Mouse (Mus musculus): ENCODE results near the gene Fbxo2. TPM values are rescaled to one million over a fixed set of nuclear protein-coding genes. Genes with fewer than 3 reads are reported as not detected.
"Not testable (repeated sequence)": the region's sequence is repeated elsewhere in the genome, so short reads cannot be mapped to it uniquely, and the experiment has no call there.

The Fbxo2 gene
- polyA plus RNA-seq, 1 experiment from 2014 or later, result 0.59 TPM

GRCm38 (mm10) chr4:148181483-148181882 is 21.1 kb downstream of the Fbxo2 start:
- WGBS, result 80% methylated on average over 12 of the region's 12 CpGs
- no peak overlapping the region for H3K4me2 ChIP-seq
- H3K27ac ChIP-seq, result no peak overlapping the region
- peaks cover 44% of the 10 kb centered on the region for H3K27me3 ChIP-seq
- no peaks in the 10 kb centered on the region for H3K36me3 ChIP-seq
- H3K4me1 ChIP-seq (replicated peaks), result no peaks in the 10 kb centered on the region
- H3K9ac ChIP-seq, result no peak overlapping the region
- H3K9me3 ChIP-seq (replicated peaks), result no peaks in the 10 kb centered on the region
- H3K4me3 ChIP-seq, result no peak overlapping the region
- no peak for ATAC-seq (replicated peaks; ENCODE audit: insufficient number of reproducible peaks, insufficient read depth, low FRiP score, low read depth)

- no peak for ATAC-seq (replicated peaks; ENCODE audit: insufficient number of reproducible peaks, insufficient read depth, low FRiP score, low read depth)
- WGBS, result 32% methylated on average over 8 of the region's 8 CpGs
- H3K36me3 ChIP-seq, result no peaks in the 10 kb centered on the region
- H3K4me1 ChIP-seq (replicated peaks), result no peaks in the 10 kb centered on the region
- H3K27ac ChIP-seq, result no peak overlapping the region
- no peak overlapping the region for H3K4me2 ChIP-seq
- H3K9ac ChIP-seq, result no peak overlapping the region
- no peak overlapping the region for H3K4me3 ChIP-seq
- no peaks in the 10 kb centered on the region for H3K9me3 ChIP-seq (replicated peaks)
- H3K27me3 ChIP-seq, result peaks cover 37% of the 10 kb centered on the region
Observed at GRCm38 (mm10) chr4:148182363-148182762, 21.9 kb downstream of the Fbxo2 start.

GRCm38 (mm10) chr4:148184564-148184963 is 24.1 kb downstream of the Fbxo2 start:
- Histone ChIP-seq H3K4me3 (no peak overlapping the region), H3K4me1 (replicated peaks) (no peaks in the 10 kb centered on the region), H3K27ac (no peak overlapping the region), H3K36me3 (no peaks in the 10 kb centered on the region), H3K9ac (no peak overlapping the region), H3K9me3 (replicated peaks) (no peaks in the 10 kb centered on the region), H3K4me2 (no peak overlapping the region), H3K27me3 (peaks cover 17% of the 10 kb centered on the region)
- WGBS, result 58% methylated on average over 9 of the region's 9 CpGs
- no peak for ATAC-seq (replicated peaks; ENCODE audit: insufficient number of reproducible peaks, insufficient read depth, low FRiP score, low read depth)

GRCm38 (mm10) chr4:148185819-148186218 is 25.4 kb downstream of the Fbxo2 start:
- Histone ChIP-seq H3K27me3 (peaks cover 14% of the 10 kb centered on the region), H3K4me3 (no peak overlapping the region), H3K27ac (no peak overlapping the region), H3K9me3 (replicated peaks) (no peaks in the 10 kb centered on the region), H3K9ac (no peak overlapping the region), H3K4me2 (no peak overlapping the region), H3K4me1 (replicated peaks) (no peaks in the 10 kb centered on the region), H3K36me3 (no peaks in the 10 kb centered on the region)
- no peak for ATAC-seq (replicated peaks; ENCODE audit: insufficient number of reproducible peaks, insufficient read depth, low FRiP score, low read depth)
- 71% methylated on average over 4 of the region's 4 CpGs for WGBS

- not testable (repeated sequence) for H3K4me3 ChIP-seq; H3K4me2 ChIP-seq; H3K9me3 ChIP-seq (replicated peaks); H3K27me3 ChIP-seq; H3K27ac ChIP-seq; H3K9ac ChIP-seq; ATAC-seq (replicated peaks; ENCODE audit: insufficient number of reproducible peaks, insufficient read depth, low FRiP score, low read depth); H3K36me3 ChIP-seq; H3K4me1 ChIP-seq (replicated peaks)
- WGBS, result 81% methylated on average over 1 of the region's 1 CpGs
Observed at GRCm38 (mm10) chr4:148188767-148189166, 28.3 kb downstream of the Fbxo2 start.

- peaks cover 7% of the 10 kb centered on the region; the same call in 1 of the 2 replicates for H3K27me3 ChIP-seq
- H3K4me3 ChIP-seq, result no peak overlapping the region
- 25% methylated on average over 11 of the region's 11 CpGs for WGBS
- no peak overlapping the region for H3K27ac ChIP-seq
- H3K4me2 ChIP-seq, result no peak overlapping the region
- H3K4me1 ChIP-seq (replicated peaks), result no peaks in the 10 kb centered on the region
- no peak for ATAC-seq (replicated peaks; ENCODE audit: insufficient number of reproducible peaks, insufficient read depth, low FRiP score, low read depth)
- H3K9me3 ChIP-seq (replicated peaks), result no peaks in the 10 kb centered on the region
- H3K36me3 ChIP-seq, result no peaks in the 10 kb centered on the region
- no peak overlapping the region for H3K9ac ChIP-seq
Observed at GRCm38 (mm10) chr4:148192707-148193245, 32.4 kb downstream of the Fbxo2 start.

GRCm38 (mm10) chr4:148194400-148194799 is 34.0 kb downstream of the Fbxo2 start:
- H3K4me1 ChIP-seq (replicated peaks), result no peaks in the 10 kb centered on the region
- no peak overlapping the region for H3K4me2 ChIP-seq
- H3K9me3 ChIP-seq (replicated peaks), result no peaks in the 10 kb centered on the region
- no peaks in the 10 kb centered on the region for H3K36me3 ChIP-seq
- no peak for ATAC-seq (replicated peaks; ENCODE audit: insufficient number of reproducible peaks, insufficient read depth, low FRiP score, low read depth)
- no peak overlapping the region for H3K4me3 ChIP-seq
- H3K27ac ChIP-seq, result no peak overlapping the region
- H3K27me3 ChIP-seq, result peaks cover 15% of the 10 kb centered on the region
- H3K9ac ChIP-seq, result no peak overlapping the region

- H3K27me3 ChIP-seq, result peaks cover 9% of the 10 kb centered on the region
- no peak overlapping the region for H3K27ac ChIP-seq
- no peak for ATAC-seq (replicated peaks; ENCODE audit: insufficient number of reproducible peaks, insufficient read depth, low FRiP score, low read depth)
- no peak overlapping the region for H3K4me2 ChIP-seq
- no peaks in the 10 kb centered on the region for H3K4me1 ChIP-seq (replicated peaks)
- H3K36me3 ChIP-seq, result no peaks in the 10 kb centered on the region
- H3K9me3 ChIP-seq (replicated peaks), result no peaks in the 10 kb centered on the region
- 55% methylated on average over 10 of the region's 10 CpGs for WGBS
- no peak overlapping the region for H3K4me3 ChIP-seq
- H3K9ac ChIP-seq, result no peak overlapping the region
Observed at GRCm38 (mm10) chr4:148198721-148199120, 38.3 kb downstream of the Fbxo2 start.

- H3K27me3 ChIP-seq, result peaks cover 12% of the 10 kb centered on the region
- H3K27ac ChIP-seq, result no peak overlapping the region
- no peak for ATAC-seq (replicated peaks; ENCODE audit: insufficient number of reproducible peaks, insufficient read depth, low FRiP score, low read depth)
Observed at GRCm38 (mm10) chr4:148203557-148203956, 43.1 kb downstream of the Fbxo2 start.

GRCm38 (mm10) chr4:148204061-148204872 is 43.8 kb downstream of the Fbxo2 start:
- Histone ChIP-seq H3K4me1 (replicated peaks) (no peaks in the 10 kb centered on the region), H3K36me3 (no peaks in the 10 kb centered on the region), H3K9ac (no peak overlapping the region), H3K4me2 (no peak overlapping the region), H3K27ac (no peak overlapping the region), H3K9me3 (replicated peaks) (no peaks in the 10 kb centered on the region), H3K4me3 (no peak overlapping the region), H3K27me3 (peaks cover 5% of the 10 kb centered on the region)
- WGBS, result 48% methylated on average over 15 of the region's 15 CpGs
- ATAC-seq (replicated peaks; ENCODE audit: insufficient number of reproducible peaks, insufficient read depth, low FRiP score, low read depth), result no peak

More at GRCm38 (mm10) chr4:148203557-148203956, 43.1 kb downstream of the Fbxo2 start:
- WGBS, result 85% methylated on average over 2 of the region's 2 CpGs
- Histone ChIP-seq H3K9ac (no peak overlapping the region), H3K4me3 (no peak overlapping the region), H3K9me3 (replicated peaks) (no peaks in the 10 kb centered on the region), H3K4me2 (no peak overlapping the region), H3K4me1 (replicated peaks) (no peaks in the 10 kb centered on the region), H3K36me3 (no peaks in the 10 kb centered on the region)

- Histone ChIP-seq H3K4me3 (no peak overlapping the region), H3K36me3 (no peaks in the 10 kb centered on the region), H3K4me2 (no peak overlapping the region), H3K27ac (no peak overlapping the region), H3K9me3 (replicated peaks) (no peaks in the 10 kb centered on the region), H3K9ac (no peak overlapping the region), H3K4me1 (replicated peaks) (no peaks in the 10 kb centered on the region), H3K27me3 (peaks cover 4% of the 10 kb centered on the region; the same call in 1 of the 2 replicates)
- 61% methylated on average over 6 of the region's 6 CpGs for WGBS
- no peak for ATAC-seq (replicated peaks; ENCODE audit: insufficient number of reproducible peaks, insufficient read depth, low FRiP score, low read depth)
Observed at GRCm38 (mm10) chr4:148204873-148205232, 44.4 kb downstream of the Fbxo2 start.

All from heart, embryonic 15.5 days (tissue).